Mouse (Mus musculus) cerebellum, adult 2 months (tissue): ENCODE measurements around the gene Pax7.

ENCODE experiments used
- CTCF ChIP-seq: fragments of 200-500 bp; IDR thresholded peaks from 2 replicates; pipeline ENCODE4 v1.5.1; 2011; ENCODE audit warnings: low read depth, mild to moderate bottlenecking, control low read depth, low read length, moderate library complexity, borderline replicate concordance; ENCODE audit not compliant: insufficient read depth
- POLR2A ChIP-seq: fragments of 200-500 bp; IDR thresholded peaks from 2 replicates; pipeline ENCODE4 v1.6.1; 2011; ENCODE audit warnings: low read length, control low read depth, borderline replicate concordance; ENCODE audit not compliant: insufficient read depth

- TF ChIP-seq CTCF (no peak), POLR2A (no peak)
Measured at GRCm38 (mm10) chr4:139703468-139703867, 129.9 kb downstream of the Pax7 start.
